Mouse (Mus musculus): ENCODE measurements around the gene A830018L16Rik. TPM values are rescaled to one million over a fixed set of nuclear protein-coding genes. Genes with fewer than 3 reads are reported as not detected.

Gene A830018L16Rik
- polyA plus RNA-seq, 1 experiment = not detected

DNA sequence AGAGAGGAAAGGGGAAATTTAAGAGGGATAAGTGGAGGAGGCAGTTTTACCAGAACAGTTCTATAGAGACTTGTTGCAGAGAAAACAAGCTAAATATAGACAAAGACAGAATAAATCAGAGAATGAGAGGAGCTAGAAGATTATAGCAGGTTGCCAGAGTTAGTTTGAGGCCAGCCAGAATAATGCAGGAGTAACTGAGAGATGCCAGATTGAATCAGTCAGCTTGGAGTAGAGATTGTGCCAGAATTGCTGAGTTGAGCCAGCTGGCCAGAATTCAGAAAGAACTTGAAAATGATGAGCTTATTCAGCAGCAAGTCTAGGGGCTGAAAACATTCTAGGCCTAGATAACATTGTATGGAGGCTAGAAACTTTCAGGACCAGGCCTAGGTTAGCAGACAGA is 502.0 kb downstream of the A830018L16Rik start:
- no peak for TF ChIP-seq TAL1 (IDR thresholded peaks at IDR 0.05; ENCODE audit: low read length)
- no peak for TF ChIP-seq GATA1 (IDR thresholded peaks at IDR 0.05; ENCODE audit: low read length)
- Histone ChIP-seq H3K9me3 (ENCODE audit: control insufficient read depth, low read length) (no peaks in the 10 kb centered on the region), H3K4me3 (replicated peaks) (no peak overlapping the region), H3K27me3 (ENCODE audit: control insufficient read depth) (no peaks in the 10 kb centered on the region), H3K4me1 (ENCODE audit: control insufficient read depth) (no peaks in the 10 kb centered on the region), H3K36me3 (ENCODE audit: control insufficient read depth) (no peaks in the 10 kb centered on the region)

- H3K4me1 ChIP-seq (ENCODE audit: control insufficient read depth) = no peaks in the 10 kb centered on the region
- H3K9me3 ChIP-seq (ENCODE audit: control insufficient read depth, low read length) = no peaks in the 10 kb centered on the region; the same call in 1 of the 2 replicates
- no peaks in the 10 kb centered on the region for H3K36me3 ChIP-seq (ENCODE audit: control insufficient read depth)
- no peaks in the 10 kb centered on the region for H3K27me3 ChIP-seq (ENCODE audit: control insufficient read depth)
- TF ChIP-seq TAL1 (IDR thresholded peaks at IDR 0.05; ENCODE audit: low read length) (no peak), GATA1 (IDR thresholded peaks at IDR 0.05; ENCODE audit: low read length) (no peak)
- H3K4me3 ChIP-seq (replicated peaks) = no peak overlapping the region
These were observed 523.1 kb downstream of the A830018L16Rik start for GRCm38 (mm10) chr1:11936984-11937383.

- H3K4me1 ChIP-seq (ENCODE audit: control insufficient read depth) = no peaks in the 10 kb centered on the region
- H3K4me3 ChIP-seq (replicated peaks) = no peak overlapping the region
- no peak for TF ChIP-seq TAL1 (IDR thresholded peaks at IDR 0.05; ENCODE audit: low read length)
- no peak for TF ChIP-seq GATA1 (IDR thresholded peaks at IDR 0.05; ENCODE audit: low read length)
- H3K27me3 ChIP-seq (ENCODE audit: control insufficient read depth) = no peaks in the 10 kb centered on the region
- no peaks in the 10 kb centered on the region for H3K36me3 ChIP-seq (ENCODE audit: control insufficient read depth)
- no peaks in the 10 kb centered on the region for H3K9me3 ChIP-seq (ENCODE audit: control insufficient read depth, low read length)
These were observed 545.7 kb downstream of the A830018L16Rik start for GRCm38 (mm10) chr1:11959421-11960206.

DNA sequence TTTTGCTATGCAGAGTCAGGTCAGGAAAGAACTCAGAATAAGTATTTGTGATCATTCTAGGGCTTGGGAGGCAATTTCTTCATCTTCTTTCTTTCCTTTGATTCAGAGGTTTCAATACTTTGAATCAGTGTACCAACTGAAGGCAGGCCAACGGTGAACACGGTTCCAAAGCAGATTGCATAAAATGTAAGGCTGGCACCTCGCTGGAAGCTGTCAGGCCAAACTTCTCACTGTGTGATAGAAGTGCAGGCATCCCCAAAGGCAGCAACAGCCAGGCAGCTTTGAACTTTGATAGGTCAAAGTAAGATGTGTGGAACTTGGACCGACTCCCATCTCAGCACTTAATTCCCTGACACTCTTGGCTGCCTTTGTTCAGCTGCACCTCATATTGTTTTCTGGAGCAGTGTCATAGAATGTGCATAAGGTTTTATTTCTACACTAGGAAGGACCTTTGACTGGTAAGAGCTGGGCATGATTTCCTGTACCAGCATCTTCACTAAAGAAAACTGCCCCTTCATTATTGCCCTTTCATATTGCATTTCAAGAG is 568.8 kb downstream of the A830018L16Rik start:
- no peak for TF ChIP-seq GATA1 (IDR thresholded peaks at IDR 0.05; ENCODE audit: low read length)
- TF ChIP-seq TAL1 (IDR thresholded peaks at IDR 0.05; ENCODE audit: low read length) = no peak
- H3K27me3 ChIP-seq (ENCODE audit: control insufficient read depth) = no peaks in the 10 kb centered on the region
- H3K4me1 ChIP-seq (ENCODE audit: control insufficient read depth) = no peaks in the 10 kb centered on the region
- H3K9me3 ChIP-seq (ENCODE audit: control insufficient read depth, low read length) = no peaks in the 10 kb centered on the region
- H3K4me3 ChIP-seq (replicated peaks) = no peak overlapping the region
- no peaks in the 10 kb centered on the region for H3K36me3 ChIP-seq (ENCODE audit: control insufficient read depth)

DNA sequence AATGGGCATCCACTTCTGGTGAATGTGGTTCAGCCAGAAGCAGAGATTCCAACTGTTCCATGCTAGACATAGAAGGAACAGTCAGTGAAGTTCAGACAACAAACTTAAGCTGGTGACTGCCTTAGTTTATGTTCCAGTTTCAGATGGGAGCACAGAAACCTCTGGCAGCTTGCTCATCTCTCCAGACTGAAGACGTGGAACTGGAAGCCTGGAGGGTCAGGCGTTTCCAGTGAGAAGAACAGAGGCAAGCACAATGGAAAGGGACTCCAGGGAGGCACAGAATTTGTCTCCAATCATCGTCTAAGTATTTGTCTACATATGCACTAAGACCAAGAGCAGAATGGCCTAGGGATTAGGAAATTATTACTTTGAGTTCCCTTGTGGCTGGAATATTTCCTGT is 576.1 kb downstream of the A830018L16Rik start:
- no peak for TF ChIP-seq GATA1 (IDR thresholded peaks at IDR 0.05; ENCODE audit: low read length)
- Histone ChIP-seq H3K4me3 (replicated peaks) (no peak overlapping the region), H3K4me1 (ENCODE audit: control insufficient read depth) (no peaks in the 10 kb centered on the region), H3K27me3 (ENCODE audit: control insufficient read depth) (no peaks in the 10 kb centered on the region), H3K36me3 (ENCODE audit: control insufficient read depth) (no peaks in the 10 kb centered on the region), H3K9me3 (ENCODE audit: control insufficient read depth, low read length) (no peaks in the 10 kb centered on the region)

DNA sequence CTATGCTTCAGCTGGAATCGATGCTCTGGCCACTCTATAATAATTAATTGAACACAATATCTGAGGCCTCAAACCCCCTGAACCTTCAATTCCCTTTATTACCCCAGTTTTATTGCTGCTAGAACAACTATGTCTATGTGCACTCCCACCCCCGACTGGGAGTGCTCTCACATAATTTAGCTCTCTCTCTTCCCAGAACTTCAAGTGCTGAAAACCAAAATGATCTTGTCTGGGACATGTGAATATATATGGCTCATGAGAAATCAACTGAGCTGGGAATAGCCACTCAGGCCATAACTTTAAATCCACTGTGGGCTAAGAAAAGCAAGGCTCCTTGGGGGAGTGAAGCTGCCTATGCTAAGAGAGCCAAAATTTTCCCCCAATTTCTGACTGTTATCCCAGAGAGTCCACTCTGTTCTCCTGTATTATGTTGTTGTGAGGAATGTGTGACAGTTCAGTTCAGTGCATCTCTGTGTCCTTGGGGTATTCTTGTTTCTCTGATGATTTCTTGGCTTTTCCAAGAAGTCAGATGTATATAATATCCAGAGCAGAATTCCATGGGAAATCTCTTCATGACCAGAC is 582.5 kb downstream of the A830018L16Rik start:
- Histone ChIP-seq H3K4me1 (ENCODE audit: control insufficient read depth) (no peaks in the 10 kb centered on the region), H3K9me3 (ENCODE audit: control insufficient read depth, low read length) (no peaks in the 10 kb centered on the region), H3K36me3 (ENCODE audit: control insufficient read depth) (no peaks in the 10 kb centered on the region), H3K27me3 (ENCODE audit: control insufficient read depth) (no peaks in the 10 kb centered on the region), H3K4me3 (replicated peaks) (no peak overlapping the region)
- TF ChIP-seq GATA1 (IDR thresholded peaks at IDR 0.05; ENCODE audit: low read length) (no peak), TAL1 (IDR thresholded peaks at IDR 0.05; ENCODE audit: low read length) (no peak)

DNA sequence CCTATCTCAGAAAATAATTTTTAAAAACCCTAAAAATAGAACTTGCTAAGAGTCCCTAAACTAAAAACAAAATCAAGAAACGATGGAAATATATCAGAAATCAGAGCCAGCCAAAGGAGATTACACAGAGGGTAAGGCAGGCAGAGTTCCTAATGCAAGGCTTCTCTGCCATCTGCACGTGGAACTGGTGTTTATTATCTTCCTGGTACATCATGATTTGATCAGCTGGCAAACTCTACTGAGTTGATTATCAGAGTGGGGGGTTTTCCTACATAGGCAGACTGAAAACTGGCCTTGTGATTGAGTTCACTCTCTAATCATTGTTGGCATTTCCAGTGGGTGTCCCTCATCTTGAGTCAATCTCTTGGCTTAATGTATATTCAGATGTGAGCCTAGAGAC is 583.7 kb downstream of the A830018L16Rik start:
- TF ChIP-seq GATA1 (IDR thresholded peaks at IDR 0.05; ENCODE audit: low read length) = no peak
- Histone ChIP-seq H3K4me1 (ENCODE audit: control insufficient read depth) (no peaks in the 10 kb centered on the region), H3K4me3 (replicated peaks) (no peak overlapping the region), H3K27me3 (ENCODE audit: control insufficient read depth) (no peaks in the 10 kb centered on the region), H3K9me3 (ENCODE audit: control insufficient read depth, low read length) (no peaks in the 10 kb centered on the region), H3K36me3 (ENCODE audit: control insufficient read depth) (no peaks in the 10 kb centered on the region)

DNA sequence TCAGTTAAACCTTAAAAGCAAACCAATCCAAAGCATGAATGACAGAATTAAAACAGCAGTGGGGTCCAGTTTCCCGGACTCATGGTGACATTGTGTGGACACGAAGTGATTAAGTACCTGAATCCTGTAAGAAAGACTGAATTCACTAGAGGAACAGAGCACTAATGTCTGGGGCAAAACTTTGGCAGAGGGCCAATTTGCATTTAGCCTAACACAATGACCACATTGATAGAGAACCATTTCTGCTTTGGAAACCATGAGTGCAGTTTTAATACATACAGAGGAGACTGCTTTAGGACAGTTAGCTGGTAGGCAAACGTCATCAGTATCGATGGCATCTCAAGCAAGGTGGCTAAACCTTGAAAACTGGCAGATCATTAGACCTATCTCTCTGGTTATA is 586.7 kb downstream of the A830018L16Rik start:
- TF ChIP-seq TAL1 (IDR thresholded peaks at IDR 0.05; ENCODE audit: low read length) = no peak
- no peak for TF ChIP-seq GATA1 (IDR thresholded peaks at IDR 0.05; ENCODE audit: low read length)
- Histone ChIP-seq H3K4me1 (ENCODE audit: control insufficient read depth) (no peaks in the 10 kb centered on the region), H3K36me3 (ENCODE audit: control insufficient read depth) (no peaks in the 10 kb centered on the region), H3K9me3 (ENCODE audit: control insufficient read depth, low read length) (no peaks in the 10 kb centered on the region), H3K4me3 (replicated peaks) (no peak overlapping the region), H3K27me3 (ENCODE audit: control insufficient read depth) (no peaks in the 10 kb centered on the region)

DNA sequence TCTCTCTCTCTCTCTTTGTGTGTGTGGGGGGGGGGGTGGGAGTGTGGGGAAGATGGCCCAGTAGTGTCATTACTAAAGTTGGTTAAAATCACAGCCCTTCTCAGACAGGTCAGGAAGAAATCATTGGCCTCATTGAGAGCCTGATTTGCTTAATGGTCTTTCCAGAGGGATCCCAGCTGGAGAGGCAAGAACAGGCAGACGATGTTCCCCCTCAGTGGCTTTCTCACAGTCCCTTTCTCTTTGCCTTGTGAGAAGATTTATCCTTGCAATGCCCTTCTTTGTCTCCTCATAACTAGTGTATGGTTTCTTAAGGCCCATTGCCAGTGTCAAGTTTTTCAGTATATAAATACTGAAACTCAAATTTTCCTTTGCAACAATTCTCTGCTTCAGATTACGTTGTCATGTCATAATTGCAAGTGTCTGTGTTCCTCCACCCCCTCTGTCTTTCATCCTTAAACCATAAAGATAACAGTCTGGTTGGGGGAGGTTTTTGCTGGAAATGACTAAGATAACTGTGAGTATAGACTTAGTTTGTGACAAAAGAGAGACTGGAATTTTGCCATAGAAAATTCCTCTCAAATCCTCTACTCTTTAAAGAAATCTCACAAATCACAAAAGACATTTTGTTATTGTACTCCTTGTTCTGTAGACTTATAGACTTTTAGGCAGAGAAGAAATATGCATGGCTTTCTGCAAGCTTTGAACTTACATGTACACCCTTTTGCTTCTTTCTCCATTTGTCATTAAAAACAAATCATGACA is 595.1 kb downstream of the A830018L16Rik start:
- Histone ChIP-seq H3K4me3 (replicated peaks) (no peak overlapping the region), H3K36me3 (ENCODE audit: control insufficient read depth) (no peaks in the 10 kb centered on the region), H3K4me1 (ENCODE audit: control insufficient read depth) (no peaks in the 10 kb centered on the region), H3K27me3 (ENCODE audit: control insufficient read depth) (no peaks in the 10 kb centered on the region), H3K9me3 (ENCODE audit: control insufficient read depth, low read length) (no peaks in the 10 kb centered on the region)
- TF ChIP-seq GATA1 (IDR thresholded peaks at IDR 0.05; ENCODE audit: low read length) (no peak), TAL1 (IDR thresholded peaks at IDR 0.05; ENCODE audit: low read length) (no peak)
